Mouse (Mus musculus): ENCODE data around the gene Icam1. TPM values are rescaled to one million over a fixed set of nuclear protein-coding genes. Genes with fewer than 3 reads are reported as not detected.

The Icam1 gene
- polyA plus RNA-seq, 1 experiment from 2014 or later: 8.8 TPM

DNA sequence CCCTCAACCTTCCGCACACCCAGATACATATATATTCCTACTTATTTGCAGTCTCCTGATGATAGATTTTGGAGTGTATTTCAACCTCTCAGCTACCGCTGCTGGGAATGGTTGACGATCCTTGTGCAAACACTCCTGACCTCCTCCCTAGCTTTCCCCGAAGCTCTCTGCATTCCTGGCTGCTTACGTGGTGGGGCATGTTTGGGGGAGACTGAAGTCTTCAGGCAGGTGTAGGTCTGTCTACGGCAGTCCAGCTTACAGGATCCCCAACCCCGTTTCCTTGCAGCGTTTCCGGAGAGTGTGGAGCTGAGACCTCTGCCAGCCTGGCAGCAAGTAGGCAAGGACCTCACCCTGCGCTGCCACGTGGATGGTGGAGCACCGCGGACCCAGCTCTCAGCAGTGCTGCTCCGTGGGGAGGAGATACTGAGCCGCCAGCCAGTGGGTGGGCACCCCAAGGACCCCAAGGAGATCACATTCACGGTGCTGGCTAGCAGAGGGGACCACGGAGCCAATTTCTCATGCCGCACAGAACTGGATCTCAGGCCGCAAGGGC, 9.5 kb downstream of the Icam1 start:
- Histone ChIP-seq H3K27me3 (peaks cover 43% of the 10 kb centered on the region), H3K4me1 (replicated peaks) (peaks cover 22% of the 10 kb centered on the region), H3K9ac (replicated peaks) (no peak overlapping the region), H3K4me3 (replicated peaks) (no peak overlapping the region), H3K9me3 (no peaks in the 10 kb centered on the region), H3K27ac (no peak overlapping the region), H3K4me2 (no peak overlapping the region), H3K36me3 (no peaks in the 10 kb centered on the region)
- WGBS: 74% methylated on average over 19 of the region's 19 CpGs
- no peak for ATAC-seq (ENCODE audit: insufficient number of reproducible peaks, insufficient read depth, low FRiP score, low TSS enrichment, low read depth)

DNA sequence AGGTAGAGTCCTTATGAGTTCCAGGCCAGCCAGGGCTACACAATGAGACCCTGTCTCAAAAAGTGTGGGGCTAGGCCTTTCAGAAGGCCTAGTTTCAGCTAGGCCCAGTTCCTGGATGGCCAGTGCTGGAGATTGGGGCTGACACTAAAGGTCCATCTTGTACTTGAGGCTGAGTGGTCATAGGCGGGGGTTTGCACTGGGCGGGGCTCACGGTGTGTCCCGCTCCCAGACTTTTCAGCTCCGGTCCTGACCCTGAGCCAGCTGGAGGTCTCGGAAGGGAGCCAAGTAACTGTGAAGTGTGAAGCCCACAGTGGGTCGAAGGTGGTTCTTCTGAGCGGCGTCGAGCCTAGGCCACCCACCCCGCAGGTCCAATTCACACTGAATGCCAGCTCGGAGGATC, 11.1 kb downstream of the Icam1 start:
- H3K9ac ChIP-seq (replicated peaks): no peak overlapping the region
- H3K4me2 ChIP-seq: no peak overlapping the region
- 77% methylated on average over 12 of the region's 12 CpGs for WGBS
- H3K4me1 ChIP-seq (replicated peaks): peaks cover 27% of the 10 kb centered on the region
- H3K36me3 ChIP-seq: no peaks in the 10 kb centered on the region
- no peaks in the 10 kb centered on the region for H3K9me3 ChIP-seq
- H3K27me3 ChIP-seq: peaks cover 57% of the 10 kb centered on the region
- ATAC-seq (ENCODE audit: insufficient number of reproducible peaks, insufficient read depth, low FRiP score, low TSS enrichment, low read depth): no peak
- no peak overlapping the region for H3K27ac ChIP-seq
- H3K4me3 ChIP-seq (replicated peaks): no peak overlapping the region

DNA sequence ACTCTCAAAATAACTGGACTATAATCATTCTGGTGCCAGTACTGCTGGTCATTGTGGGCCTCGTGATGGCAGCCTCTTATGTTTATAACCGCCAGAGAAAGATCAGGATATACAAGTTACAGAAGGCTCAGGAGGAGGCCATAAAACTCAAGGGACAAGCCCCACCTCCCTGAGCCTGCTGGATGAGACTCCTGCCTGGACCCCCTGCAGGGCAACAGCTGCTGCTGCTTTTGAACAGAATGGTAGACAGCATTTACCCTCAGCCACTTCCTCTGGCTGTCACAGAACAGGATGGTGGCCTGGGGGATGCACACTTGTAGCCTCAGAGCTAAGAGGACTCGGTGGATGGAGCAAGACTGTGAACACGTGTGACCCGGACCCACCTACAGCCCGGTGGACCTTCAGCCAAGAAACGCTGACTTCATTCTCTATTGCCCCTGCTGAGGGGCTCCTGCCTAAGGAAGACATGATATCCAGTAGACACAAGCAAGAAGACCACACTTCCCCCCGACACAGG, 12.0 kb downstream of the Icam1 start:
- ATAC-seq (ENCODE audit: insufficient number of reproducible peaks, insufficient read depth, low FRiP score, low TSS enrichment, low read depth): no peak
- Histone ChIP-seq H3K4me3 (replicated peaks) (no peak overlapping the region), H3K9me3 (no peaks in the 10 kb centered on the region), H3K27ac (no peak overlapping the region), H3K36me3 (no peaks in the 10 kb centered on the region), H3K4me1 (replicated peaks) (peaks cover 36% of the 10 kb centered on the region), H3K9ac (replicated peaks) (0 out of 2 replicates have a peak overlapping the region, but pooled peaks have one; percentile 12), H3K27me3 (peaks cover 67% of the 10 kb centered on the region), H3K4me2 (no peak overlapping the region)
- WGBS: 39% methylated on average over 8 of the region's 8 CpGs

DNA sequence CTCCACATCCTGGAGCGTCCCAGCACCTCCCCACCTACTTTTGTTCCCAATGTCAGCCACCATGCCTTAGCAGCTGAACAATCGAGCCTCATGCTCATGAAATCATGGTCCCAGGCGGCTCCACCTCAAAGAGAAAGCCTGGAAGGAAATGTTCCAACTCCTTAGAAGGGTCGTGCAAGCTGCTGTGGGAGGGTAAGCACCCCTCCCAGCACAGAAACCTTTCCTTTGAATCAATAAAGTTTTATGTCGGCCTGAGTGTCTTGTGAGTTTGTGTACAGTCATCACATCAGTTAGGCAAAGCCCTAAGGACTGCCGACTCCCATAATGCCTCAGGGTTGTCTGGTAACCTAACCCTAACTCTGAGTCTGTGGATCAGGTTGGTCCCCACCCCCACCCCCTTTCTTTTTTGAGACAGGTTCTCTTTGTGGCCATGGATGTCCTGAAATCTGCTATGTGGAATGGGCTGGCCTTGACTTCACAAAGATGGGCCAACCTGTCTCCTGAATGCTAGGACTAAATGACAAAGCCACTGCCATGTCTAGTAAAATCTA, 12.8 kb downstream of the Icam1 start:
- H3K4me3 ChIP-seq (replicated peaks): no peak overlapping the region
- H3K4me1 ChIP-seq (replicated peaks): peaks cover 44% of the 10 kb centered on the region
- H3K9ac ChIP-seq (replicated peaks): no peak overlapping the region; the same call in 1 of the 2 replicates
- peaks cover 75% of the 10 kb centered on the region for H3K27me3 ChIP-seq
- WGBS: 65% methylated on average over 6 of the region's 6 CpGs
- H3K4me2 ChIP-seq: no peak overlapping the region
- ATAC-seq (ENCODE audit: insufficient number of reproducible peaks, insufficient read depth, low FRiP score, low TSS enrichment, low read depth): no peak
- H3K9me3 ChIP-seq: no peaks in the 10 kb centered on the region
- no peak overlapping the region for H3K27ac ChIP-seq
- H3K36me3 ChIP-seq: no peaks in the 10 kb centered on the region

DNA sequence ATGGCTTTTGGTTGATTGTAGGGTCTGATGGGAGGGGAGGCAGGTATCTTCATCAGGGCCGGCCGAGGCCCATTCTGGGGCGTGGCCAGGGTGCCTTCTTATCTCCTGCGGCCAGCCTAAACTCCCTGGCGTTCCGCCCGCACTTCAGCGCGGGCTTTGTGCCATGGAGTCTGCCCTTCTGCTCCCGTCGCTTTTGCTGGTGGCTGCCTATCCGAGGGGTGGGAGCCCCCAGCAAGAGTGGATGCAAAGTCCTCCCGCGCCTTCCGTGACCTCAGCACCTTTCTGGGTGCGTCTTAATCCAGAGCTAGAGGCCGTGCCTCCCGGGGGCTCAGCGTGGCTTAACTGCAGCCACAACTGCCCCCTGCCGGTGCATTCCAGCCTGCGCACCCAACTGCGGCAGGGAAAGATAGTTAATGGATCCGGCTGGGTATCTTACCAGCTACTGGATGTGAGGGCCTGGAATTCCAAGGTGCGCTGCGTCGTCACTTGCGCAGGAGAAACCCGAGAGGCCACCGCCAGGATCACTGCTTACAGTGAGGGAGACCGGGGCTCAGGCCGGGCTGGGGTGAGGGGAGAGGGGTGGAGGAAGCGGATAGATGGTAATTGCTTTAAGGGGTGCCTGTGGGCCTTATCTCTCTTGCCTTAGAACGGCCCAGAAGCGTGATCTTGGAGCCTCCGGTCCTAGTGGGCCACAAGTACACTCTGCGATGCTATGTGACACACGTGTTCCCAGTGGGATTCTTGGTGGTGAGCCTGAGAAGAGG, 13.7 kb downstream of the Icam1 start, which contains the start of gene Icam4:
Gene Icam4, plus strand, starts transcription at position 83 of the 764 bp plus-strand sequence.
- H3K27ac ChIP-seq: no peak within 1 kb of the TSS
- H3K9me3 ChIP-seq: no peaks in the 10 kb centered on the region
- no peaks in the 10 kb centered on the region for H3K36me3 ChIP-seq
- peak within 1 kb of the TSS; percentile 92 for H3K4me2 ChIP-seq
- no peak for ATAC-seq (ENCODE audit: insufficient number of reproducible peaks, insufficient read depth, low FRiP score, low TSS enrichment, low read depth)
- peak within 1 kb of the TSS; percentile 51 for H3K4me3 ChIP-seq (replicated peaks)
- peaks cover 47% of the 10 kb centered on the region for H3K4me1 ChIP-seq (replicated peaks)
- peaks cover 82% of the 10 kb centered on the region for H3K27me3 ChIP-seq
- H3K9ac ChIP-seq (replicated peaks): peak within 1 kb of the TSS; percentile 42
- 2% methylated on average over 37 of the region's 37 CpGs for WGBS

DNA sequence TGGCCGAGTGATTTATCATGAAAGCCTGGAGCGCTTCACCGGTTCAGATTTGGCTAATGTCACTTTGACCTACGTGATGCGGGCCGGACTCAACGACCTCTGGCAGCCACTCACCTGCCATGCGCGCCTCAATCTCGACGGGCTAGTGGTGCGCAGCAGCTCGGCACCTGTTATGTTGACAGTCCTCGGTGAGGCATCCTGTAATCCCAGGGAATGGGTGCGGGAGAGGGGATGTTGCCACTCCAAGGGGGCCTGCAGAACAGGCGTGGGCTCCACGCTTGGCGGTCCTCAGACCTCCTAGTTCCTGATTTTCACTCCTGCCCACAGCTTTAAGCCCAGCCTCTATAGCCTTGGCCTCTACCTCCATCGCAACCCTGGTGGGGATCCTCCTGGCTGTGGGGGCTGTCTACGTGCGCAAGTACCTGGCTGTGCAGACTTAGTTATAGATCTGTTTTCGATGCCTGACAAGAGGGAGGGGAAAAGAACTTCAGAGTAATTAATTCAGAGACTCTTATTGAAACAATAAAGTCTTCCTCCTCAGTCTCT, 14.3 kb downstream of the Icam1 start:
- H3K9ac ChIP-seq (replicated peaks): no peak overlapping the region
- no peak for ATAC-seq (ENCODE audit: insufficient number of reproducible peaks, insufficient read depth, low FRiP score, low TSS enrichment, low read depth)
- H3K27me3 ChIP-seq: peaks cover 89% of the 10 kb centered on the region
- H3K4me2 ChIP-seq: peak overlapping the region; percentile 92
- no peaks in the 10 kb centered on the region for H3K9me3 ChIP-seq
- peaks cover 51% of the 10 kb centered on the region for H3K4me1 ChIP-seq (replicated peaks)
- WGBS: 20% methylated on average over 22 of the region's 22 CpGs
- H3K4me3 ChIP-seq (replicated peaks): peak overlapping the region; percentile 51; the same call in 1 of the 2 replicates
- no peaks in the 10 kb centered on the region for H3K36me3 ChIP-seq
- no peak overlapping the region for H3K27ac ChIP-seq

DNA sequence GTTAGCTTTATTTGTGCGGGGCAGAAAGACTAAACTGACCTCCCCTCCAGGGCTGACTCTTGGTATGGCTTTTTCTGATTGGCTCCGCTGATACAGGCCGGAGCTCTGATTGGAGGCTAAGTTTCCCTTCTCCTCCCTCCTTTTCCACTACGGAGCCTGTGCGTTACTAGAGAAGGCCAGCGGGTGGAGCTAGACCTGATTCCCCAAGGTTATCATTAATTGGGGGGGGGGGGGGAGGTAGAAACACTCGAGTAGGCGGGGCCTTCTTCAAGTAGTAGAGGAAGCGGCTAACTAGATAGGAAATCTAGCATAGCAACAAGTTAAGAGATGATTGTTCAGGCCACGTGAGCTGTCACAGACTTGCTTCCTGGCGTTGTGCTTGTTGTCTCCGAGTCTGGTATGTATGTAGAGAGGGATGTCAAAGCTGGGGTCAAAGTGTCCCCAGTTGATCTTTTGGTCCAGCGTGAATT, 15.0 kb downstream of the Icam1 start:
- no peaks in the 10 kb centered on the region for H3K9me3 ChIP-seq
- H3K27ac ChIP-seq: no peak overlapping the region
- 0 out of 2 replicates have a peak overlapping the region, but pooled peaks have one; percentile 18 for H3K9ac ChIP-seq (replicated peaks)
- H3K36me3 ChIP-seq: no peaks in the 10 kb centered on the region
- peak overlapping the region; percentile 92 for H3K4me2 ChIP-seq
- WGBS: under 1% methylated on average over 13 of the region's 13 CpGs
- peaks cover 90% of the 10 kb centered on the region for H3K27me3 ChIP-seq
- peaks cover 51% of the 10 kb centered on the region for H3K4me1 ChIP-seq (replicated peaks)
- 0 out of 2 replicates have a peak, but pooled peaks have one; percentile 24 for ATAC-seq (ENCODE audit: insufficient number of reproducible peaks, insufficient read depth, low FRiP score, low TSS enrichment, low read depth)
- peak overlapping the region; percentile 51 for H3K4me3 ChIP-seq (replicated peaks)

DNA sequence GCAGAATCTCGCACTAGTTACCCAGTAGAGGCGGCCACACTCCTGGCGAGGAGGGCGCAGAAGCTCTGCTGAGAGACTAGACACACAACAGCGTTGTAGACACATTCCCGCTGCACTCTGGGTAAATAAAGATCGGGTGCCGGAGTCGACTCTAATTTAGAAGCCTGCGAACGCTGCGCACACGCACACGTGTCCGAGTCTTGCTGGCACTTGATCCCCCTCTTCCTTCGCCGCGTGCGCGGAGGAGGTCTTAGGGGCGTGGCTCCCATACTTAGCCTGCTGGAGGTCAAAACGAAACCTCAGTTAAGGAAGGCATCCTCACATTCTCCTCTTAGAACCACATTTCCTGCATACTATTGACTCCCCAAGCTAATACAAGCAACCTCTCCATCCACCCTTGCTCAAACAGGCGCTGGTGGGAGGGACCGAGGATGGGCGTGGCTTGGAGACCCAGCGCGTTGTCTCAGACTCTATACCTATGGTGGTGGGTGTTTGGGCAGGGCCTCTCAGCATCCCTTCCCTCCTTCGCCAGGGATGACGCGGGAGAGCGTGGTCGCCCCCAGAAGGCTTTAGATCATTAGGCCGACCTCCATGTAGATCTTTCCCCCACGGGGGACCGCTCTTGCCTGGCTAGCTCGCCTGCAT, 15.6 kb downstream of the Icam1 start:
- no peak overlapping the region for H3K27ac ChIP-seq
- H3K9ac ChIP-seq (replicated peaks): 0 out of 2 replicates have a peak overlapping the region, but pooled peaks have one; percentile 18

DNA sequence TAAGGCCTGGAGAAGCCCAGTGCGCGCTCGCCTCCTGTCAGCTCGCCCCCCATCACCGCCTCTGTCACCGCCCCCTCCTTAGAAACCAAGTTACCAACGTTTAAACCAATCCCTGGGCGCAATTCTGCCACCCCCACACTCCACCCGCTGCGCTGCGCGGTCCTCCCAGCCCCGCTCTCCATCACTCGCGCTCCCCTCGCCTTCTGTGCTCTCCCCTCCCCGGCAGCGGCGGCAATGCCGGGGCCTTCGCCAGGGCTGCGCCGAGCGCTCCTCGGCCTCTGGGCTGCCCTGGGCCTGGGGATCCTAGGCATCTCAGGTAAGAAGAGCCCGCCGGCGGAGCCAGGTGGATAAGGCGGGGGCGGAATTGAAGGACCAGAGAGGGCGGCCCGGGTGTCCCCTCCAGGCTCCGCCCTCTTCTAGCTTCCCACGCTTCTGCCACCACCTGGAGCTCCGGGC, 16.1 kb downstream of the Icam1 start, which contains the start of gene Icam5:
Gene Icam5, plus strand, starts transcription at position 178 of the 456 bp plus-strand sequence.
- Histone ChIP-seq H3K4me1 (replicated peaks) (peaks cover 57% of the 10 kb centered on the region), H3K4me2 (peak within 1 kb of the TSS; percentile 92), H3K36me3 (no peaks in the 10 kb centered on the region), H3K9ac (replicated peaks) (peak within 1 kb of the TSS; percentile 40; the same call in 1 of the 2 replicates), H3K27ac (no peak within 1 kb of the TSS), H3K9me3 (no peaks in the 10 kb centered on the region), H3K4me3 (replicated peaks) (peak within 1 kb of the TSS; percentile 51), H3K27me3 (peaks cover 92% of the 10 kb centered on the region)
- 1% methylated on average over 35 of the region's 35 CpGs for WGBS
- no peak for ATAC-seq (ENCODE audit: insufficient number of reproducible peaks, insufficient read depth, low FRiP score, low TSS enrichment, low read depth)

More for the DNA sequence above, 15.6 kb downstream of the Icam1 start:
- under 1% methylated on average over 36 of the region's 36 CpGs for whole genome bisulfite sequencing
- Histone ChIP-seq H3K9me3 (no peaks in the 10 kb centered on the region), H3K4me2 (peak overlapping the region; percentile 92), H3K4me3 (replicated peaks) (peak overlapping the region; percentile 51), H3K27me3 (peaks cover 92% of the 10 kb centered on the region), H3K36me3 (no peaks in the 10 kb centered on the region), H3K4me1 (replicated peaks) (peaks cover 52% of the 10 kb centered on the region)
- ATAC-seq (ENCODE audit: insufficient number of reproducible peaks, insufficient read depth, low FRiP score, low TSS enrichment, low read depth): peak; percentile 29; the same call in 1 of the 2 replicates

DNA sequence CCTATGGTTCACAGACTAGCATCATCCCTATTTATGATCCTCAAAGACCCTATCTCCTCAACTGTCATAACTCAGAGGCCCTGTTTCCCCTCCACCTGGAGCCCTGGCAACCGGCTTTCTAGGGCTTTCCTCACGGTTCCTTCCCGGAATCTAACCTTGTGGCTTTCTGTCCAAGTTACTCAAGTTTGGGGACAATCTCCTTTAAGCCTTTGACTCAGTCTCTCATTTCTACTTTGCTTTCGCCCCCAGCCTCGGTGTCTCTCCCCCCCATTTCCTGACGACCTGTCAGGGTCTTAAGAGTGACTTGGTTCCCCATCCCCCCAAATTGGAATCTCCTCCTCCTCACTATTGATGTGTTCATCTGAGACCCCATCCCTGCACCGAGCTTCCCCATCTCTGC, 16.7 kb downstream of the Icam1 start:
- H3K27me3 ChIP-seq: peaks cover 96% of the 10 kb centered on the region
- H3K36me3 ChIP-seq: no peaks in the 10 kb centered on the region
- H3K4me2 ChIP-seq: peak overlapping the region; percentile 92
- H3K9ac ChIP-seq (replicated peaks): no peak overlapping the region
- H3K27ac ChIP-seq: no peak overlapping the region
- peaks cover 61% of the 10 kb centered on the region for H3K4me1 ChIP-seq (replicated peaks)
- ATAC-seq (ENCODE audit: insufficient number of reproducible peaks, insufficient read depth, low FRiP score, low TSS enrichment, low read depth): no peak
- WGBS: 2% methylated on average over 7 of the region's 7 CpGs
- H3K4me3 ChIP-seq (replicated peaks): peak overlapping the region; percentile 51
- H3K9me3 ChIP-seq: no peaks in the 10 kb centered on the region

Measured in limb, embryonic 12.5 days (tissue).